Mouse (Mus musculus) gastrocnemius, postnatal 36 days (tissue): ENCODE measurements around the gene Gm13697. TPM values are rescaled to one million over a fixed set of nuclear protein-coding genes. Genes with fewer than 3 reads are reported as not detected.
"Not testable (repeated sequence)": the region's sequence is repeated elsewhere in the genome, so short reads cannot be mapped to it uniquely, and the experiment has no call there.

Experiments used
- DNase-seq, 2 experiments: peaks; one replicate each; pipeline ENCODE4 v3.0.0; 2022
- intact Hi-C: fragments of 180-260 bp; cut with DNase I; formaldehyde crosslinking; loops from one replicate; pipeline ENCODE4 v1.15.1; 2025
- long read RNA-seq, 2 experiments: library from polyadenylated mRNA; stranded (forward); transcript quantifications; one replicate each; pipeline ENCODE4 v2.0.0; 2021
- total RNA-seq, 2 experiments: library from RNA; stranded (reverse); gene quantifications; 2 replicates each; pipeline ENCODE4 v1.2.3; 2021

Gm13697 gene
- under 1 TPM; 0.52 to 0.74 TPM for total RNA-seq
- long read RNA-seq, experiment 1, result 0 reads
- long read RNA-seq, experiment 2, partial matches to known transcripts, result 0 of 1 reads
- long read RNA-seq, experiment 2, other reads (novel, unspliced or antisense), result 0 of 1 reads

DNA sequence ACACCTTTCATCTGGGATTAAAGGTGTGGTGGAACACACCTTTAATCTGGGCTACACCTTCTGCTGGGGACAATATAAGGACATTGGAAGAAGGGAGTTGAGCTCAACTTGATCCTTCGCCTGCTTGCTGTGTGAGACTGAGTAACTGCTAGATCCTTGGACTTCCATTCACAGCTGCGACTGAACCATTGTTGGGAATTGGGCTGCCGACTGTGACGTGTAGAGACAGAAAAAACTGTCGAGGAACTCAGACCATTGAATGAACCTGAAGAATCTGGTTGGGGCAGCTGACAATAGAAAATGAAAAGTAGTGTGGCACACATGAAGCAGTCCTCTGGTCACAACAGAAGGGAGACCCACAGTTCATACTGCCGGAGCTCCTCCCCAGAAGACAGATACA lies at the start of gene Gm13697:
TSS of gene Gm13697 (plus strand) at position 301 of the 400 bp plus-strand sequence.
- DNase-seq, intact Hi-C loops: not testable (repeated sequence)

DNA sequence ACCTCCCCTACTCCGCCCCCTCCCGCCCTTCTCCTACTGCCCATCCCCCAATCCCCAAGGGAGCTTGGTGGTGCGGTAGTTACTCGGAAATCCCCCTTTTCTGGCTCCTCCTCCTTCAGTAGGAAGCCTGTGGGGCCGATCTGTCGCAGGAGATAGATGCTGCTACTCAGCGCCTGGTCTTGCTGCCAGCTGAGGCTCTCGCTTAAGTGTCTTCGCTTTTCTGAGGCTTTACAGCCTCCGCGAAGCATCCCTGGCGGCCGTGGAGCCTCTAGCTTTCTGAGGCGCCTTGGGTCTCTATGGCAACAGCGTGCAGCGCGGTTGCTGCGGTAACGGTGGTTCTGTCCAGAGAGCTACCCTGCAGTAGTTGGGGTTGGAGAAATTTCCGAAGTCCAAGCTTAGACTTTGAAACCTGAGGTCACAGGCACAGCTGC lies 43.6 kb upstream of the Gm13697 start, which contains the start of gene Zswim2:
TSS of gene Zswim2 (minus strand) at position 298 of the 431 bp plus-strand sequence.
- intact Hi-C loops, result no loop called here

DNA sequence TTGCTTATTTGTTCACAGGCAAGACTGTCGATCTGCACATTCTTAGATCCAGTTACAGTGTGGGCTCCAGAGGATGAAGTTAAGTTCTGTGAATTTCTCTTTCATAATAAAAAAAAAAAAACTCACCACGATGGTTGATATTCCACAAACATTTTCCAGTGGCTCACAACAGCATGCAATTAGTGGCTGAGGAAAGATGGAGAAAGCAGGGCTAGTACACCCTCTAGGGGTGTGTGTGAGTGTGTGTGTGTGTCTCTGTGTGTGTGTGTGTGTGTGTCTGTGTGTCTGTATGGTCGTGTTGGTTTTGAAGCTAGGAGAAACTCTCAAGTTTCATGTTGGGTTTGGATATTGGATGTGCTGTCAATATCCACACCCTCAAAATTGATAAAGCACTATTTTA lies 43.2 kb upstream of the Gm13697 start:
- intact Hi-C loops, result no loop called here
- no peak for DNase-seq

More for the DNA sequence above, 43.6 kb upstream of the Gm13697 start, which contains the start of gene Zswim2:
- DNase-seq, result peak in 1 of 2 experiments; percentile 23

DNA sequence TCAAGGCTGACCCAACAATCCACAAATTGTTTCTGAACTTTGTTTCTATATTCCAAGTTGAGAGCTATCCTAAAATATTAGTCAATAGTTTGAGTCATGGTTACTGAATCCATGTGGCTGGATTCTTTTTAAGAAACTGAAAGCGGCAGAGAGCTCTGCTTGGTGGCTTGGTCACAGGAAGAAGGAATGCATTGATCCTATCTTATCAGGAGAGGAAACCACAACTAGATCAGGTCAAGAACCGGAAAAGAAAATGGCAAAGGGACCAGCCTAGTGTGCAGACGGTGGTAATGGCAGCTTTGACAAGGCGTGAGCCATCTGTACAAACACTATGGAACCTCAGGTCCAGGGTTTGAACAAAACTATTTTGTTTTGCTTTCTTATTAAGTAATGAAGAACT lies 42.8 kb upstream of the Gm13697 start:
- DNase-seq, result no peak
- intact Hi-C loops, result no loop called here

DNA sequence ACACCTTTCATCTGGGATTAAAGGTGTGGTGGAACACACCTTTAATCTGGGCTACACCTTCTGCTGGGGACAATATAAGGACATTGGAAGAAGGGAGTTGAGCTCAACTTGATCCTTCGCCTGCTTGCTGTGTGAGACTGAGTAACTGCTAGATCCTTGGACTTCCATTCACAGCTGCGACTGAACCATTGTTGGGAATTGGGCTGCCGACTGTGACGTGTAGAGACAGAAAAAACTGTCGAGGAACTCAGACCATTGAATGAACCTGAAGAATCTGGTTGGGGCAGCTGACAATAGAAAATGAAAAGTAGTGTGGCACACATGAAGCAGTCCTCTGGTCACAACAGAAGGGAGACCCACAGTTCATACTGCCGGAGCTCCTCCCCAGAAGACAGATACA lies 29.1 kb upstream of the Gm13697 start, which contains the start of gene Gm13698:
TSS of gene Gm13698 (plus strand) at position 301 of the 400 bp plus-strand sequence.
- DNase-seq, intact Hi-C loops: not testable (repeated sequence)

DNA sequence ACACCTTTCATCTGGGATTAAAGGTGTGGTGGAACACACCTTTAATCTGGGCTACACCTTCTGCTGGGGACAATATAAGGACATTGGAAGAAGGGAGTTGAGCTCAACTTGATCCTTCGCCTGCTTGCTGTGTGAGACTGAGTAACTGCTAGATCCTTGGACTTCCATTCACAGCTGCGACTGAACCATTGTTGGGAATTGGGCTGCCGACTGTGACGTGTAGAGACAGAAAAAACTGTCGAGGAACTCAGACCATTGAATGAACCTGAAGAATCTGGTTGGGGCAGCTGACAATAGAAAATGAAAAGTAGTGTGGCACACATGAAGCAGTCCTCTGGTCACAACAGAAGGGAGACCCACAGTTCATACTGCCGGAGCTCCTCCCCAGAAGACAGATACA lies 23.3 kb upstream of the Gm13697 start, which contains the start of gene Gm13693:
TSS of gene Gm13693 (plus strand) at position 301 of the 400 bp plus-strand sequence.
- intact Hi-C loops, DNase-seq: not testable (repeated sequence)

DNA sequence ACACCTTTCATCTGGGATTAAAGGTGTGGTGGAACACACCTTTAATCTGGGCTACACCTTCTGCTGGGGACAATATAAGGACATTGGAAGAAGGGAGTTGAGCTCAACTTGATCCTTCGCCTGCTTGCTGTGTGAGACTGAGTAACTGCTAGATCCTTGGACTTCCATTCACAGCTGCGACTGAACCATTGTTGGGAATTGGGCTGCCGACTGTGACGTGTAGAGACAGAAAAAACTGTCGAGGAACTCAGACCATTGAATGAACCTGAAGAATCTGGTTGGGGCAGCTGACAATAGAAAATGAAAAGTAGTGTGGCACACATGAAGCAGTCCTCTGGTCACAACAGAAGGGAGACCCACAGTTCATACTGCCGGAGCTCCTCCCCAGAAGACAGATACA lies 17.5 kb upstream of the Gm13697 start, which contains the start of gene Gm13695:
TSS of gene Gm13695 (plus strand) at position 301 of the 400 bp plus-strand sequence.
- DNase-seq, intact Hi-C loops: not testable (repeated sequence)

DNA sequence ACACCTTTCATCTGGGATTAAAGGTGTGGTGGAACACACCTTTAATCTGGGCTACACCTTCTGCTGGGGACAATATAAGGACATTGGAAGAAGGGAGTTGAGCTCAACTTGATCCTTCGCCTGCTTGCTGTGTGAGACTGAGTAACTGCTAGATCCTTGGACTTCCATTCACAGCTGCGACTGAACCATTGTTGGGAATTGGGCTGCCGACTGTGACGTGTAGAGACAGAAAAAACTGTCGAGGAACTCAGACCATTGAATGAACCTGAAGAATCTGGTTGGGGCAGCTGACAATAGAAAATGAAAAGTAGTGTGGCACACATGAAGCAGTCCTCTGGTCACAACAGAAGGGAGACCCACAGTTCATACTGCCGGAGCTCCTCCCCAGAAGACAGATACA lies 11.7 kb upstream of the Gm13697 start, which contains the start of gene Gm13696:
TSS of gene Gm13696 (plus strand) at position 301 of the 400 bp plus-strand sequence.
- intact Hi-C loops, DNase-seq: not testable (repeated sequence)

DNA sequence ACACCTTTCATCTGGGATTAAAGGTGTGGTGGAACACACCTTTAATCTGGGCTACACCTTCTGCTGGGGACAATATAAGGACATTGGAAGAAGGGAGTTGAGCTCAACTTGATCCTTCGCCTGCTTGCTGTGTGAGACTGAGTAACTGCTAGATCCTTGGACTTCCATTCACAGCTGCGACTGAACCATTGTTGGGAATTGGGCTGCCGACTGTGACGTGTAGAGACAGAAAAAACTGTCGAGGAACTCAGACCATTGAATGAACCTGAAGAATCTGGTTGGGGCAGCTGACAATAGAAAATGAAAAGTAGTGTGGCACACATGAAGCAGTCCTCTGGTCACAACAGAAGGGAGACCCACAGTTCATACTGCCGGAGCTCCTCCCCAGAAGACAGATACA lies 5.9 kb upstream of the Gm13697 start, which contains the start of gene Gm13694:
TSS of gene Gm13694 (plus strand) at position 301 of the 400 bp plus-strand sequence.
- DNase-seq, intact Hi-C loops: not testable (repeated sequence)

DNA sequence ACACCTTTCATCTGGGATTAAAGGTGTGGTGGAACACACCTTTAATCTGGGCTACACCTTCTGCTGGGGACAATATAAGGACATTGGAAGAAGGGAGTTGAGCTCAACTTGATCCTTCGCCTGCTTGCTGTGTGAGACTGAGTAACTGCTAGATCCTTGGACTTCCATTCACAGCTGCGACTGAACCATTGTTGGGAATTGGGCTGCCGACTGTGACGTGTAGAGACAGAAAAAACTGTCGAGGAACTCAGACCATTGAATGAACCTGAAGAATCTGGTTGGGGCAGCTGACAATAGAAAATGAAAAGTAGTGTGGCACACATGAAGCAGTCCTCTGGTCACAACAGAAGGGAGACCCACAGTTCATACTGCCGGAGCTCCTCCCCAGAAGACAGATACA lies 5.7 kb downstream of the Gm13697 start, which contains the start of gene Gm13691:
TSS of gene Gm13691 (plus strand) at position 301 of the 400 bp plus-strand sequence.
- intact Hi-C loops, DNase-seq: not testable (repeated sequence)

DNA sequence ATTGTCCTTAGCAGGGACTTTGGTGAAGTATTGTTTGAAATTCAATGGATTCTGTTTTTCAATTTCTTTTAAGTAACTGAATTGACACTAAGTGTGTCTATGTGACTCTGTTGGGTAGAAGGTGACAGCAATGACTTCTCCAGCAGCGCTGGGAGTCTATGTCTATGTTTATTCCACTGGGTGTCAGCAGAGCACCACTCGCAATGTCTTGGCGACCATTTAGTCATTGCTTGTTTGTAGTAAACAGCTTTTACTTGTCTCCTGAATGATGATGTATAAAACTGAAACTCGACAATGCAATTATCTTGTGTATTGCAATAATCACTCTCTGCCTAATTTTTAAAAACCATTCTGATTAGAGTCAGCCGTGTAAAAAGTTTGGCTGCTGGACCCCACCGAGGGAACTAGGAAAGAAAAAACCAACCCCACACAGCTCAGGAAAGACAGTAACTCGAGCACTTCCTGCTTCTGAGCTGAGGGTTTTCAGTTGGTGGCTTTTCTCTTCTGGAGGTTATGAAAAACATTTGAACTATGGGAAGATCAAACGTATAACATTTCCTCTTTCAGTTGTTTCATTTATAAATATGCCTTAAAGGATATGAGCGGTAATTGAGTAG lies 9.2 kb downstream of the Gm13697 start:
- DNase-seq, intact Hi-C loops: not testable (repeated sequence)

DNA sequence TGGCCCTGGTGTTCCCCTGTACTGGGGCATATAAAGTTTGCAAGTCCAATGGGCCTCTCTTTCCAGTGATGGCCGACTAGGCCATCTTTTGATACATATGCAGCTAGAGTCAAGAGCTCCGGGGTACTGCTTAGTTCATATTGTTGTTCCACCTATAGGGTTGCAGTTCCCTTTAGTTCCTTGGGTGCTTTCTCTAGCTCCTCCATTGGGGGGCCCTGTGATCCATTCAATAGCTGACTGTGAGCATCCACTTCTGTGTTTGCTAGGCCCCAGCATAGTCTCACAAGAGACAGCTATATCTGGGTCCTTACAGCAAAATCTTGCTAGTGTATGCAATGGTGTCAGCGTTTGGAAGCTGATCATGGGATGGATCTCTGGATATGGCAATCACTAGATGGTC lies 10.0 kb downstream of the Gm13697 start:
- intact Hi-C loops, DNase-seq: not testable (repeated sequence)

DNA sequence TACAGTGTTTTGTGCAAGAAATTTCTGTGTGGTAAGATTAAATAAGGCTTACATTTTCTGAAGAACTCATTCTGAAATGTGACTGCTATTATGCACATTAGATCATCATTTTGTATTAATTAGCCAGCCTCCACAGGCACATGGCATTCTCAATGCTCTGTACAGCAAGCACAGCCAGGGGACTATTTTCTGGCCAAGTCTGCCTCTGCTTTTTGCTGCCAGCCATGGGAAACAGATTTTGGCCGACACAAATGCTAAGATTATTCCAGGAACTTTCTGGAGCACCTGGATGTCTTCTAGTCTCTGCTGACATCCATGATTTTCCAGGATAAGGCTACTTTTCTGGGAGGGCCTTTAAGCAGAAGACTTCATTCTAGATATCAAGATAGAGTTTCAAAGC lies 24.4 kb downstream of the Gm13697 start:
- DNase-seq, result no peak
- intact Hi-C loops, result no loop called here

DNA sequence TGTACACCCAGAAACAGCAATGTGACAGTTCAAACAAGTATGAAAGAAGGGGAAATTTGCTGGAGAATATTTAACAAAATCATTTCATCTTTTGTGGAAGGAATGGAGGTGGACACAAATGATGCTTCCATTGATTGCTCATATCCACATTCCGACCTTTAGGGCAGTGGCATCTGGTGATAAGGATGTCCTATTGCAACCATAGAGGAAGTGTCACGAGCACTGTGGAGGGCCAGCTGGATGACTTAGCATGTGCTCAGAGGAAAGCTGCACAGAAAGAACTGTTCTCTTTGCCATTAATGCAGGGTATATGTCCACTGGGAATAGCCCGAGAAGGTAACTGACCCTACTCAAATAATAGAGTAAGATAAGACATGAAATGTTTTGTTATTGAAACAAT lies 25.3 kb downstream of the Gm13697 start:
- intact Hi-C loops, result no loop called here
- DNase-seq, result no peak

DNA sequence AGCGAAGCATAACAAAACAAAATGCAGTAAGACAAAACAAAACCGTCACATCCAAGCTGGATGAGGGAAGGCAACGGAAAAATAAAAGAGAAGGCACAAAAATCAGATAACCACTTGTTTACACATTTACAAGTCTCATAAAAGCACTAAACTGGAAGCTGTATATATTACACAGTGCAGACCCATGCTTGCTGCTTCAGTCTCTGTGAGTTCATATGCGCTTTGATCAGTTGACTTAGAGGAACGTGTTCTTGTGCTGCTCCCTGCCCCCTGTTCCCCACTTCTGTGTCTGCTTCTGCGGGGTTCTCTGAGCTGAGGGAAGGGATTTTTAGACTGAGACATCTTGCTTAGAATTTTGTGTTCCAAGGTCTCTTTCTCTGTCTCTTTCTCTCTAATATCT lies 30.0 kb downstream of the Gm13697 start:
- DNase-seq, result no peak
- intact Hi-C loops, result no loop called here

DNA sequence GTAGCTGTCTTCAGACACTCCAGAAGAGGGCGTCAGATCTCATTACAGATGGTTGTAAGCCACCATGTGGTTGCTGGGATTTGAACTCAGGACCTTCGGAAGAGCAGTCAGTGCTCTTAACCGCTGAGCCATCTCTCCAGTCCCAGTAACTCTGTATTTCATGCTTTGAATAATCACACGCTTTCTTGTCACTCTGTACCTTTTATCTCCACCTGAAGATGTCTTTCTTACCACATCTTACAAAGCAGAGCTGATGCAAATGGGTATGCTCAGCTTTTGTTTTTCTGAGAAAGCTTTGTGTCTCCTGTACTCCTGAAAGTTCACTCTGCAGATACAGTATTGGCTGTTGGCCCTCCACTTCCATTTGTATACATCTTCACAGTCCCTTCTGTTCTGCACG lies 31.7 kb downstream of the Gm13697 start:
- intact Hi-C loops, DNase-seq: not testable (repeated sequence)

DNA sequence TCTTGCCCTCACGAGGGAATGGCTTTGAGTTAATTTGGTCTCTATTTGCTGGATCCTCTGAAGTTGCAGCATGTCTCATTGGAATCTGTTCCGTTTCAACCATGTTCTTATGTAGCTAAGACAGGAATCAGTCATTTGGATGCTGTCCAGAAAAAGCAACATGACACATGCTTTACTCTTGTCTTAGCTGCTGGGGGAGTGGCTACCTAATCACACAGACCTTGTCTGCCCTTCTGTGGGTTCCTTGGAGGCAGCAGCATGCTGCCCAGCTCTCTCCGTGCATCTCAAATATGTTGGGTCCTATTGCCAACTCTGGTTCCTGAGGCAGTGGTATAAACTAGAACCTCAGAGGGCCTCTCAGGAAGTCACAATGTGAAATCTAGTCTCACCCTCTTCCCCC lies 33.8 kb downstream of the Gm13697 start:
- intact Hi-C loops, result no loop called here
- no peak for DNase-seq

DNA sequence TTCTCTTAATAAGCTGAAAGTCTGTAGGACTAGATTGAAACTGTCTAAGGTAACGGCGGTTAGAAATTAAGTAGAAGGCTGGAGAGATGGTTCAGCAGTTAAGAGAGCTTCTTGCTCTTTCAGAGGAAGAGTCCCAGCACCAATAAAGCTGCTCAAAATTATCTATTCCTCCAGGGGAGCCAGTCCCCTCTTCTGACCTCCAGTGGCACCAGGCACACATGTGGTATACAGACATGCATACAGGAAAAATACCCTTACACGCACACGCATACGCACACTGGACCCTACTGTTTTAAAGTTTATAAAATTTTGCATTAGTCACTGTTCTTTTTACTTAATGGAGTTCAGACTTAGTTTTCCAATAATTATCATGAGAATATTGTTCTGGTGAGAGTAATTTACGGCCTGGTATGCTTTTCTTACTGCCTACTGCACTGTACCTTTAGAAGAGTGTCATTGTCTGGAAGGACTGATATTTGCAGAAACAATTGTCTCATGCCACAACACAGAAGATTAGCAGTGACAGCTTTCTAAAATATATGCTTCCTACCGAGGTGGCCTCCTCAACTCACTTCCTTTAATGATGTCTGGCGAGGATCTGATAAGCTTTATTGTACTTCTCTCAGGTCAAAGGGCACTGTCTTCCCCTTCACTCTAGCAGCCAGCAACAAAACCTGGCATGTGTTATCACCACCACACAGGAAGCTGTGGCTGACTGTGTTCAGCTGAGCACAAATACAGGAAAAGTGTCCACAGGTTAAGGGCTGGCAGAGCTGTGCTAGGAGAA lies 35.2 kb downstream of the Gm13697 start:
- no peak for DNase-seq
- intact Hi-C loops, result no loop called here

DNA sequence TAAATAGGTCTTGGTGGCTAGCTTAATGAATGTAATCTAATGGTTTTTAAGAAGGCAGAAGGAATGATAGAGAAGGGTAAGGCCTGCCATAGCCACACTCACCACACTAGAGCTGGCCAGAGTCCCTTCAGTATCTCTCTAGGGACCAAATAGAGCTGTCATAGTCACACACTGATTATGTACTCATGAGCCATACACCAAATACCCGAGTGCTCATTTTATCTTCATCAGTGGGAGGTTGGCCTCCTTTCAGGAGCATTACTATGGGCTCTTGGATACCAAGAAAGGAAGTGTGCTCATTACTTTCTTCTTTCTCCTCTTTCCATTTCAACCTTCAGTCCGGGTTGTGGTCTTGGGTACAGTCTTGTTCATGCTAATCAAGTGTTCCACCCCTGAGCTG lies 37.4 kb downstream of the Gm13697 start:
- no peak for DNase-seq
- intact Hi-C loops, result no loop called here

DNA sequence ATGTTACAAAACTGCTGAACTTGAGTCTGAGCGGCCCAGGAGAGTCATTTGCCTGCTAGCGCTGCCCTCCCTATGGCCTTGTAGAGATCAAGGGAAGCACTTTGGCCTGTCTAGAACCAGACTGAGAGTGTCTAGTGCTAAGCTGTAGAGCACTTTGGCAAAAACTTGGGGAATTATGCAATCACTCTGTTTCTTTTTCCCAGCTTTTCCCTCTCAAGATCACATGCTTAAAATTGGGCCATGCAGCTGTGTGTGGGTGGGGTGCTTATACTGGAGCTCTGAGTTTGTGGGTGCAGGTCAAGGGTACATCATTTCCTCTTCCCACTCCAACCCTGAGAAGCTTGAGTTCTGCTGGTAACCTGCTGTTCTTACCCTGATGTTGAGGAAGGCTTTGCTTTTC lies 38.4 kb downstream of the Gm13697 start:
- DNase-seq, result peak; percentile 17 to 27

DNA sequence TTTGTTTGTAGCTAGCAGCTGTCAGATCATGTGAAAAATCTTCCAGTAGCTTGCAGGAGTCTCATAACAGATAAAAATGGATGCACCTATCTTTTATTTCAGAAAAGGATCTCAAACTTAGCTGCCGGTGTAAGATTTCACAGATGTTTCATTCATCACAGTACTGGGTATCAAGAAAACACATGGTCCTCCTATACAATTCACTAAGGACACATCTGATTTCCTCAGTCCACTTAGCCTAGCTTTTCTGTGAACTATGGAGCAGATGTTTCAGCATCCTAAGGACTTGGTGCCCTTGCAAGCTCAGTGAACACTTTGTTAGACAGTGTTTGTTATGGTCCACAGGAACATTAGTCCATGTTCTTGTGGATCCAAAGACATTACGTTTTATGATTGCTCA lies 38.8 kb downstream of the Gm13697 start:
- intact Hi-C loops, result no loop called here
- no peak for DNase-seq

More for the DNA sequence above, 38.4 kb downstream of the Gm13697 start:
- intact Hi-C loops, result no loop called here
